Mouse (Mus musculus) kidney, adult 18-20 months (tissue): ENCODE results near the gene Jade2.

ENCODE experiments used
- DNase-seq: peaks from one replicate; pipeline ENCODE4 v3.0.0; 2021

Jade2 gene

DNA sequence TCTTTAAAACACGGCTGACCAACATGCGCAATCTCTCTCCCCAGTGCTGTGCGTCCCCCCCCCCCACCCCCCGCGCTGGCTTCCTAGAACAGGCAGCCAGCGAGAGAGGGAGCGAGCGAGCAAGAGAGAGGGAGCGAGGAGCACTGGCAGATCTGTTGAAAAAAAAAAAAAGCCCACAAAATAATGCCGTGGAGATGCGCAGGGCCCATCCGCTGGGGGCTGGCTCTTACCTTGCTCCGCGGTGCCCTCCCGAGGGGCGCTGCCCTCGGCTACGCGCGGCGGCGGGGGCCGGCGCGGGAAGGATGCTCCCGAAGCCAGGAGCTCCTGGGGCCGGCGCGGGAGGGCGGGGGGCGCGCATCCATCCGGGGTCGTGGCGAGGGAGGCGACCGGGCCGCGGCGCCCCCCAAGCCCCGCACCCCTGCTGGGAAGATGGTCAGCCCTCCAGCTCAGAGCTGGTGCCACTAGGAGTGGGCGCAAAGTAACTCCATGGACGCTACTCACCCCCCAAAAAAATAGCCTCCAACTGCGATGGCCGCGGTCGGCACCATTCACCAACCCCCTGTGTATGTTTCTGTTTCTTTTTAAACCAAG, at the start of gene Jade2:
TSS of gene Jade2 (minus strand) at position 573 of the 591 bp plus-strand sequence.
- DNase-seq: peak; percentile 70

DNA sequence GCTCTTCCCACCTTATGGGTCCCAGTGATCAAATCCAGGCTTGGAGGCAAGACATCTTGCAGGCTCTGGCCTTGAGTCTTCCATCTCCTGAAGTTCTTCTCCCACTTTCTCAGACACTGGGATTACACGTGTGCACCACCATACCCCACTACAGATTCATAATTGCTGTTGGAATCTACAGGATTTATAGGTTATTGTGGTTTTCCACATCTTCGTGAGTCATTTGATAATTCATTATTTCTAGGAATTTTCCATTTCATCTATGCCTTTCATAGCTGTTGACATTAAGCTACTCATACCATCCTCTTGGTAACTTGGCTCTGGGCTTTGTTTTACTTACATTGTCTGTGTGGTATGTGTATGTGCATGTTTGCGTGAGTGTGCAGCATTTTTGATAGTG, 46.8 kb upstream of the Jade2 start:
- no peak for DNase-seq

DNA sequence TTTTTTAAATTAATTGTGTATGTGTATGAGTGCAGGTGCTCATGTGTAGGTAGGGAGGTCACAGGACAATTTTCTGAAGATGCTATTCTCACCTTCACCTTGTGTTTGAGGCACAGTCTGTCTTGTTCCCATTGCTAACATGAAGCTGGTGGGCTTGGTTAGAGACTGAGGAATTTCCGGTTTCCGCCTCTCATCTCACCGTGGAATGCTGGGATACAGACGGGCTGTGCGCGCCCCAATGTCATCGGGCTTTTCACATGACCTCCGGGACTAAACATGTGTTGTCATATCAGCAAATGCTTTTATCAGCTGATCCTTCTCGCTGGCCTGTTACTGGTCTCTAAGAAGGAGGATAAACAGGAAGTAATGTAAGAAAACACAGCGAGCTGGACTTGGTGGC, 42.2 kb upstream of the Jade2 start:
- DNase-seq: no peak

DNA sequence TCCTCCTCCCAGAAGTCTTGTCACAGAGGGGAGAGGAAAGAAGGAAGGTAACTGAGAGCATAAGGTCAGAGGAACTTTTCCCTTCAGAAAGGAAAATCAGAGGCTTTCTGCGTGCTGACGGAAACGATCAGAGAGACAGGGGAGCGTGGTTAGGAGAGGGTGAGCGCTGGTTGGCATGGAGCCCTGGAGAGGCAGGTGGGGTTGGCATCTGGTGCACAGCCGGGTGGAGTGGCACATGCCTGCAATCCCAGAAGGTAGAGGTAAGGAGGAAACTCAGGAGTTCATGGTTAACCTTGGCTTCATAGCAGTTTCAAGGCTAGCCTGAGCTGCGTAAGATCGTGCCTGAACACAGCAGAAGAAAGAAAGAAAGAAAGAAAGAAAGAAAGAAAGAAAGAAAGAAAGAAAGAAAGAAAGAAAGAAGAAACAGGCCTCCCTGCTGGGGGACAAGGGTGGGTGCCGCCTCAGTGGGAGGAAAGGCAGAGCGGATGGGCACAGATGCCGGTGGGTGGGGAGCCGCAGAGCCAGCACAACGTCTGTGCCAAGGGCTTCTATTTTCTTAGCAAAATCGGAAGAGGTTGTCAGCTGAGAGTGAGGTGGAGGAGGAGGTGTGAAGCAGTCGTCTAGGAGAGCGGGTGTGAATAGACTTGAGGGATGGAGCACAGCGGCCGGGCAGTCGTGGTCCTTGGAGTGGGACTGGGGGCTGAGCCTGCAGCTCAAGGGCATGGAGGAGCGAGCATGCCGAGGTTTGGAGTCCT, 41.0 kb upstream of the Jade2 start:
- DNase-seq: no peak

DNA sequence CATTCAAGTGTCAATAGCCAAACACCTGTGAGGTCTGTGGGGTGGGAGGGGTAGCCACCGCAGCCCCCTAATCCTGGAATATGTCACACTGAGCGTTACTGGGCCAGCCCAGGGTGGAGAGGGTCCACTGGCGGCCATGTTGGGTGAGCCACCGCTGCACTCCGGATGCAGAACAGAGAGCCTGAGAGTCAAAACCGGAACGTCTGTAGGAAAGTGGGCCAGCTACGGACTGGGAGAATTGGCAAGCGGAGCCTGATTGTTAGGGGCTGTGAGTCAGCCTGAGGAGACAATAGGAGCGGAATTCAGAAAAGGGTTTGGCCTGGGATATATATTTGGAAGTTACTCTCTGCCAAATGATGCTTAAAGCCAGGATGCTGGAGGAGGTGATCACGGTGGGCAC, 39.9 kb upstream of the Jade2 start:
- no peak for DNase-seq

DNA sequence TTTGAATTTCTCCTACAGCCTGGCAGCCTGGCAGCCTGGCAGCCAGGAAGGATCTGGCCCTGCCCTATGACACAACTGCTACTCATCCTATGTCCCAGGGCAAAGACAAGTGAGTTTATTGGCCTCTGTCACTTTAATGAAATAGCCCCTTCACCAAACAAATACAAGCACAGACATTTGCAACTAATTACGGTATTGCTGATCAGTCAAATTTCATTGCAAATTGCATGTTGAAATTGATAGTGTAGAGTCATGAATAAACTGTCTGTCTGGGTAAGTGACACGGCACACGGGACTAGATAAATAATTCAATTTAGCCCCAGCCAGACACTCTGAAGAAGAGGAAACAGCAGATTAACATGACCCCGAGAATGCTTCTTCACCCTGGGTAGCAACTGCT, 38.6 kb upstream of the Jade2 start:
- DNase-seq: no peak

DNA sequence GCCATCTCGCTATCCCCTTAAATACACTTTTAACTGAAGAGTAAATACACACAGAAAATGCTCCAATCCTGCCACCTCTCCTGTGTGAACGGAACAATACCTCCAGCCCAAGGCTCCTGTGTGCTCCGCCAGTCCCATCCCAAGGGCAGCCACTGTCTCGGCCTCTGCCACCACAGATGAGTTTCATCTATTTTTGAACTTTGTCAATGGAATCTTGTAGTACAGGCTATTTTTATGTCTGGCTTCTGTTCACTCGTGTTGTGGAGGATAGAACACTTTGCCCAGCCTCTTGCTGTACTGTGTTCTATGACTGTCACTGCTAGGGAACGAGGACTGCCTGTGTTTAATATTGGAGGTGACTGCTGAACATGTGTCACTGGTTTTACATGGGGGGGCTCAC, 28.2 kb upstream of the Jade2 start:
- DNase-seq: no peak

DNA sequence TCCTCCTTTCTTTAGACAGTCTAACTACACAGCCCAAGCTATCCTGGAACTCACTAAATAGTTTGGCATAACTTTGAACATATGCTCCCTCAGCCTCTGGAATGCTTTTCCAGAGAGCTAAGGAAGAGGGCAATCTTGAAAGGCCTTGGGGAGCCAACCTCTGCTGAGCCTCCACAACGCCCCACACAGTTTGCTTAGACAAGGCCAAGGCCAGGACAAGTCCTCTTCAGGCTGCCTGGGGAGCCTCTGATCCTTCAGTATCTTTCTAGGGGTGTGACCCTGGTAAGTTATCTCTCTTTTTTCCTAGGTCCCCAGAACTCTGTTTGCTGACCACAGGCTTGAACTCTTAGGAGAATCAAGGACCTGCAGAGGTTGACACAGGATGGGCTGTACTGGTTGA, 26.6 kb upstream of the Jade2 start:
- no peak for DNase-seq

DNA sequence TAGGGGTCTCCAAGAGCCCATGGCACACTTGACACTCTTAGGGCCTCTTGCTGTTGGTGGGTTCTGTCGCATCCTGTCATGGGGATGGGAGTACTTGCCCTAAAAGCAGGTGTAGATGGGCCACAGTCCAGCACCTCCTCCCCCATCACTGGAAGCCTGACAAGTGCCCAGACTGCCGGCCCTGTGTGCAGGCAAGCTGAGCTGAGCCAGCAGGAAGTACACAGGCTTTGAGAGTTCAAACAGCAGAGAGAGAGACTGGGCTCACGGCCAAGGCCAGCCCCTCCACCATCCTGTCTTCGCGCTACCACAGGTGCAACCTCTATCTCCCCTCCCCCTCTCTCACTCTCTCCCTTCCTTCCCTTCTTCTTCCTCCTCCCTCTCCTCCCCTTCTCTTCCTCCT, 26.2 kb upstream of the Jade2 start:
- peak; percentile 66 for DNase-seq

DNA sequence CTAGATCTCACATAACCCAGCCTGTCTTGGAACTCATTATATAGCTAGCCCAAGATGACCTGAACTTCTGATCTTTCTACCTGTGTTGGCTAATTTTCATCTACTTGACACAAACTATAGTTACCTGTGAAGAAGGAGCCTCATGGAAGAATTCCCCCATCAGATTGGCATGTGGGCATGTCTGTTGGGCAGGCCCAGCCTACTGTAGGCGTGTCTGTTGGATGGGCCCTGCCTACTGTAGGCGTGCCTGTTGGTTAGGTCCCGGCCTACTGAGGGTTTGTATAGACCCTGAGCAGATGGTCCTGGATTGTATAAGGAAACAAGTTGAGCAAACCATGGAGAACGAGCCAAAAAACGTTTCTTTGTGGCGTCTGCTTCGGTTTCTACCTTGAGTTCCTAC, 24.3 kb upstream of the Jade2 start:
- no peak for DNase-seq

DNA sequence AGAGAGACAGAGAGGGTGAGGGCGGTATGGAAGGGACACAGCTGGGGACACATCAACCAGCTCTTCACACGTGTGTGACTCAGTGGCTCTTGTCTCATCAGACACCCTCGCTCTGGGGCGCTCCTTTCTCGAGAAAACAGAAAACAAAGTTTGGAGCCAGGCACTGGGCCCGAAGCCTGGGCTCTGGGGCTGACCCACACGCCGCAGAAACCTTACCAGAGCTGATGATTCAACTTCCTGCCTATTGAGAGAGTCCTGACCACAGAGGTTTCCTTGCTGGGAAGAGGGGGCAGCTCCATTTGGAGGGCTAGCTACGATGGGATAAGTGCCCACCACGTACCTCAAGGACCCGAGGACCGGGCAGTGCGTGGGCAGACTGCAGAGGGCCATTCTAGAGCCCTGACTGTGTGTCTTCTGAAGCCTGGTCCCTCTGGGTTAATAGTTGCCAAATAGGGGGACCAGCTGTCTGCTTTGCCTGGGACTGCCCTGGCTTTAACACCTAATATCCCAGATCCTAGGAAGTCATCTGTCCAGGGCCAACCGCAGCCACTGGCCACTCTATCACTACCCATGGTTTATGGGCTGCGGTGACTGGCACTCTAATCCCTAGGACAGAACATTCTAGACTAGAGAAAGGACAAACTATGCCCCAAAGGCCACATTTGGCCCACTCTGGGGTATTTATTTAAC, 23.7 kb upstream of the Jade2 start:
- DNase-seq: no peak

DNA sequence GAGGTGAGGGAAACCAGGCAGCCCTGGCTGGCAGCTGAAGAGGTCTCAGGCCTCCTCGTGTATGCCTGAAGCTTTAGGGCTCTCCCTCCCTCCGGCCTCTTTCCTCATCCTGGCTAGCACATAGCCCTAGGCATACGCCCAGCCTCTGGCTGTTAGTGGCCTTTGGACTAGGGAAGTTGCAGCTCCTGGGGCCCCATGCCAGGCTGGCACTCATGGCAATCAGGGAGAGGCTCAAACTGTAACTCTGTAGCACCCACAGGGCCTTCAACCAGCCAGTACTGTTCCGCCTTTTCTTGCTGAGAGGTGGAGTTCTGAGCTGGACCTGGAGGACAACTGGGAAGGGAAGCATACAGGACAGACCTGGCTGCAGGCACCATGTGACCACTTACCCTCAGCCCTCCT, 19.5 kb upstream of the Jade2 start:
- peak; percentile 84 for DNase-seq

DNA sequence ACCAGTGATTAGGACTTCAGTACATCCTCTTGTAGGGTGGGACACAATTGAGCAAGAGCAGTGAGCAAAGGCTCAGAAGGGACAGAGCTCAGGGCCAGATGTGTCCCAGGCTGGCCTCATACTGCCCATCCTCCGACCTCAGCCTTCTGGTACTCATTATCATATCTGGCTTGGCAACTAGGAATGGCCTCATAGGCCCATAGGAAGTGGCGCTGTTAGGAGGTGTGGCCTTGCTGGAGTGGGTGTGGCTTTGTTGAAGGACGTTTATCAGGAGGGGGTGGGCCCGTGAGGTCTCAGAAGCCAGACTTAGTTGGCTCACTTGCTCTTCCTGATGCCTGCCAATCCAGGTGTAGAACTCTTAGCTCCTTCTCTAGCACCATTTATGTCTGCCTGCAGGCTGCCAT, 18.3 kb upstream of the Jade2 start:
- DNase-seq: no peak

DNA sequence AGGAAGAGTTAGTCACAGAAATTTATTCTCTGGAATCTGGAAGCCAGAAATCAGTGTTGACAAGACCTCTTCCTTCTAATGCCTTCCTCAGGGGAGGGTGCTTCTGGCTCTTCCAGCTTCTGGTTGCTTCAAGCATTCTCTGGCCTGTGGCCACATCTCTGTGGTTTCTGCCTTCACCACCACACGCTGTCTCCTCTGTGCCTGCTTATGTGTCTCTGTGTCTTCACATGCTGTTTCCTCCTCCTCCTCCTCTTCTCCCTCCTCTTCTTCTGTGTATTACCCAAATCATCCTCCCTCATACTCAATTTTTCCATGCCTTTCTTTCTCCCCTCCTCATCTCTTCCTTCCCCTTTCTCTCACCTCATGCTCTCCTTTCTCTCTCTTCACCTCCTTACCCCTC, 17.6 kb upstream of the Jade2 start:
- DNase-seq: no peak

DNA sequence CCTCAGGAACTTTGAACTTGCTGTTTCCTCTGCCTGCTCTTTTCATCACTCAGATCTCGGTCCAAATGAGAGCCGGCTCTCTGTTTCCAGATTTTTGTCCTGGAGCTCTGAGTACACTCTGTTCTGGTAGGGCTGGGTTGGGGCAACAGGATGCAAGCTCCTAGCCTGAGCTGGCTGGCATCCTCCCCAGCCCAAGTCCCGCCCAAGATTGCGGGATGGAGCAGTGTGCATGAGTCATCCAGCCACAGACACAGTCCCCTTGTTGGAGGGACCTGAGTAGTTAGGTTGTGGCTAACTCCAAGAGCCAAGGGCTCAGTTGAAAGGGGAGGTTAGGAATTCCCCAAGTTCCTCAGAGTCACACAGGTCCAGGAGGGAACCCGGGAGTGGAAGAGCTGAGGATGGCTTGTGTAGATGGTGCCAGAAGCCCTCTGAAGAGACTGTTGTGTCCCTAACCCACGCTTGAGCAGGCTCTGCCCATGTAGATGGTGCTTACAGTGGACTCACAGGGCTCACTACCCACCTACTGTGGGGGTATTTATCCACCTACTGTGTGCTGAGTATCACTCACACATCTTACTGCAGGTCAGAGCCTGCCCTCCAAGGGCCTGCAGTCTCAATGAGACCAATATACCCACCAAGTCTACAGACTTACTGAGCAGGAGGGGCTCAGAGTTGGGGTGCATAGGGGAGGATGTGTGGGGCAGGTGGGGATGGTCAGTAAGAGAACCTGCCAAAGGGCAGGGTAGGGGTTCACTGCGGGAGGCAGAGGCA, 17.0 kb upstream of the Jade2 start:
- peak; percentile 50 for DNase-seq

DNA sequence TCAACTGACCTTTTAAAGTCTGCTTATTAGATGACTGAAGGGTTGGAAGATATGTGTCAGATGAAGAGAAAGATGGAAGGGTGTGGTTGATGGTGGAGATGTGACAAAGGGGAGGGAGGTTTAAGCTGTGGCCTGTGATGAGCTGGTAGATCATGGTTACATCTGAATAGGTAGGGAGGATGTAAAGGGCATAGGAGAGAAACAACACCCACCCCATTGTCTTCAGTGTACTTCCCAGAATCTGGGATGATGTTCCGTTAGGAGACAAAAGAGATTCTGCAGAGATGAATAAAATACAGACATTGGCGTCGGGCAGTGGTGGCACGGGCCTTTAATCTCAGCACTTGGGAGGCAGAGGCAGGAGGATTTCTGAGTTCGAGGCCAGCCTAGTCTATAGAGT, 15.7 kb upstream of the Jade2 start:
- no peak for DNase-seq

DNA sequence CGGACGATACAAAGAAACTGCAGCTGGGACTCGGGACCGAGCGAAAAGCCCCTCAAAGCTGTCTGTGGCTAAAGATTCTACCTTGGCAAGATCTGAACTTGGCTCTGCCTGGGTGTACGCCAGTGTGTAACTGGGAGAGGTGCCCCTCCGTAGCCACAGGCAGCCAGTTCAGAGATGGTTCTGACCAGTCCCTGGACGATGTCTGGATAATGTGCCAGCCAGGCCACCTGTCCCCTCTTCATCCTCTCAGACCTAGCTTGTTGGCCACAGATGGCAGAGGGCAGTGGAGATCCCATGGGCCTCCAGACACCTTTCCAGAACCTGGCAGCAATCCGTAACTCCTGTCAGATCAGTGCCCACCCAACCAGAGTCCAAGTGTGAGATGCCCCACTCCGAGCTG, 9.8 kb upstream of the Jade2 start:
- DNase-seq: no peak

DNA sequence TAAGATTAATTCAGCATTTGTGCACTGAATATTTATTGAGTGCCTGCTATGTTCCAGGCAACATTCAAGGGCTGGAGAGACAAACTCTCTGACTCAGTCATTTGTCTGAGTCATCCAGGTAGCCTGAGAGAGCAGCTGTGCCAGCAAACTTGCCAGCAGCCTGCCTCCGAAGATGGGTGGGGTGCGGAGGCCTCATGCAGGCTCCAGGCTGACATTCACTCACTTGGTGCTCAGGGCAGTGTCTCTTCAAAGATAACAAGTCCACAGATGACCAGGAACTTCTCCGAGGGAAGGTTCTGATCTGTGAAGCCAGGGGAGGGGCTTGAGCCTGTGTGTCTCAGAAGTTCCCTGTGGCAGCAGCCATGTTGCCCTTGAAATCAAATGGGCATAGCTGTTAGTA, 8.6 kb upstream of the Jade2 start:
- no peak for DNase-seq

DNA sequence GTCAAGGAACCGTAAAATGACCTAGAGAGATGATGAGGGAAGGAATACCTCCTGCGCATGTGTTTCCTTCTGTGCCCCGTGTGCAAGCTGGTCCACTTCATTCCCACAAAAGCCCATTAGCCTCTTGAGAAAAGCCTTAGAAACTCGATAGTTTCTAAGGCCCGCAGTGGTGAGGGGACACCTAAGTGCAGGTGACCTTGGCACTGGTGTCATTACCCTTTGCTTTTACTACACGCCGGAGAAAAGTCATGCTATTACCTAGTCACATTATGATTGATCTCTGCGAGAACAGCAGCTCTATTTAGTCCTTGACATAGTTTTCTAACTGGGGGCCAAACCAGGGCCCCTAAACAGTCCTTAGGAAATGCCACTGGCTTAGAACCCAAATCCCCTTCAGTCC, 3.2 kb upstream of the Jade2 start:
- no peak for DNase-seq

DNA sequence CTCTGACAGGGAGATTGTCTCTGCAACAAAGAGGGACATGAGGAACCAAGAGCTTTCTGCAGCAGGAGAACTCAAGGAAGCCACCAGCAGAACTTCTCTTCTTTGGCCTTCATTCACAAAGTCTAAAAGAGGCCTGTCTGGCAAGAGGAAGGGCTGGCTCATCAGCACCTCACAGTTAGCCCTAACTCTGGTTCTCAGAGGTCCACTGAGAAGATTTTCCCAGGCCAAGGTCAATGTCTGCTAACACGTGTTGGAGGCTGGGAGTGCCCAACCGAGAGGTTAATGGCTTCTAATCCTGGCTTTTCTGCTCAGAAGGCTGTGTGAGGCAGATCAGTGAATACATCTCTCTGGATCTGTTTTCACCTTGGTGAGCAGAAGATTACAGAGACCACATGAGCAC, 2.1 kb upstream of the Jade2 start:
- no peak for DNase-seq

DNA sequence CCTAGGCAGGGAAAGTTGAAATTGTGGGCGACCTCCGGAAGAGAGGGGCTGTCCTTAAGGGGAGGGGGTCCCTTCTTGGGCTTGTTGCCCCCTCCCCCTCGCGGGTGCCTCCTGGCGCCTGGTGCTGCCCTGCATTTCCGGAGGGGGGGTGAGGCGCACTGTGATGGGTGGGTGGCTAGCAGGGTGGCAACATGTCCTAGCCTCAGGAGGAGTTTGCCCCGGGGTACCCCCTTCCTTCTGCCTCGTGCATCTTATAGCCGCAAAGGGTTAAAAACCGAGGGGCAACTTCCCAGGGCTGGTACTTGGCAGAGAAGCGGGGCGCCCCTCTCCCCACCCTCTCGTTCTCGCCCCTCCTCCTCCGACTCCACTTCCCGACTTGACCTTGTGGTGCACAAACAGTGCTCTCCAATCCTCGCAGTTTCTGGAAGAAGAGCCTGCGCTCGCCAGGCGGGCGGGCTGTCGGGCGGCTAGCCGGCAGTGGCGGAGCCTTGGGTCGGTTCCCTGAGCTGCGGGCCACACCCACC, 1.1 kb upstream of the Jade2 start:
- DNase-seq: peak; percentile 88

DNA sequence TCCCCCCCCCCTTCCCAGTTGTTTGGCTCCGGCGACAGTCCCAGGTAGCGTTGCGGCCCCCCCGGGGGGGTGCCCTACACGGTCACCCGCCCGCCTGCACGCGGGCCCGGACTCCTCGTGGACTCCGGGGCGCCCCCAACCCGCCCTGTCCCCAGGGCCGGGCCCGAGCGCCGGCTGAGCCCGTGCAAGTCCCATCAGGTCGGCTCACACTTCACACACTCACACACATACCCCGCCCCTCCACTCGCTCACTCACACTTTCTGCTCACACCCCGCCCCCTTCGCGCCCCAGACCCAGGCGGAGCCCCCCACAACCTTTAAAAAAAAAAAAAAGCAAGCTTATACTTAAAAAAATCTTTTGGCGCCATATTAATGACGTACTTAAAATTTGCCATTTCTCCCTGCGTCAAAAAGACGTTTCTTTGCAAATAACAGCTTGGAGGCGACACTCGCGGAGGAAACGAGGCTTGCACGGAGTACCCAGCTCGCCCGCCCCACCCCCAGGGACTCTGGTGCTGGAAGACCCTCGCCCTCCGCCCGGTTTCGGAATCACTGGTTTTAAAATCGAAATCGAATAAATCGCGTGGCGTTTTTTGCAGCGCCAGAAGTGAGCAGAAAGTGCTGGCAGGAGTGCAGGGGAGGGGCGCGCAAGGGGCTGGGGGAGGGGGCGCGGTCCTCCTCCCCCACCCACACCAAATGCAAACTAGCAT, 520 bp upstream of the Jade2 start:
- peak; percentile 84 for DNase-seq

DNA sequence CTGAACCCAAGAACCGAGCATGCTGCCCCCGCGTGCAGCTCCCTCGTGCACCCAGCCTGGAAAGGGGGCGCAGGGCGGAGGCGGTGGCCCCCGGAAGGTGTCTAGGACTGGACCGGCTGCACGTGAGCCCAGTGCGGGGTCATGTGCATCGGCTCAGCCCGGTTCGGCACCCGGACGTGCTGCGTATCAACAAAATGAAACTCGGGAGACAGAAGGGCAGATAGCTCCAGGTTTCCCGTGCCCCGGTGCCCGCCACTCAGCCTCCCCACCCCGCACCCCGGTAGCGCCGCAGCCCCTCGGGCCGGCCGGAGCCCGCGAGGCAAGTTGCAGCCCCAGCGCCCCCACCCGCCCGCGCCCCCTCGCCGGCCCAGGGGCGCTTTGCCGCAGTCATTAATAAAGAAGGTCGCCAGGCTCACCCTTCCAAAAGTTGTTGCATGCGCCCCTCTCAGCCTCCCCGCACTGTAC, 805 bp downstream of the Jade2 start:
- peak; percentile 75 for DNase-seq
